Mouse (Mus musculus): ENCODE data around the gene Ebf1. TPM values are rescaled to one million over a fixed set of nuclear protein-coding genes. Genes with fewer than 3 reads are reported as not detected.

The Ebf1 gene
- polyA plus RNA-seq, 1 experiment from 2014 or later = 111 TPM

DNA sequence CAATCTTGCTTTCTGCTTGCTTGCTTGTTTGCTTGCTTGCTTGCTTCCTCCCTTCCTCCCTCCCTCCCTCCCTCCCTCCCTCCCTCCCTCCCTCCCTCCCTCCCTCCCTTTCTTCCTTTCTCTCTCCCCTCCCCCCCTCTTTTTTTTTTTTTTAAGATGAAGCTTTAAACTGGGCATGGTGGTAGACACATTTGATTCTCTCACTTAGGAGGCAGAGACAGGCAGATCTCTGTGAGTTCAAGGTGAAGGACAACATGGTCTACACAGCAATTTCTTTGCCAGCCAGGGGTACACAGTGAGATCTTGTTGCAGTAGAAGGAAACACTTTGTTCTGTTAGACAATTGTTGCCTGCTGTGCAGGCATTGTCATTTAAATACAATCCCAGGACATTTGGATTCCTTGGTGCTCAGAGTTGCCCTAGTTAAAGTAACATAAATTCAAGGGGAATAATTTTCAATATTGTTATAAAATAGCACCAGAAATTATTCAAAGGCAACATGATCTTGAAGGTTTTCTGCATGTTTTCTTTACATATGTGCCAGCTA is 92.0 kb downstream of the Ebf1 start:
- Histone ChIP-seq H3K9me3 (ENCODE audit: control insufficient read depth, low read length) (no peaks in the 10 kb centered on the region), H3K9ac (ENCODE audit: low read depth, low read length) (no peak overlapping the region), H3K27me3 (ENCODE audit: control insufficient read depth, insufficient read depth, low read length) (no peaks in the 10 kb centered on the region), H3K36me3 (ENCODE audit: control insufficient read depth, insufficient read depth, low read length) (no peaks in the 10 kb centered on the region), H3K4me1 (replicated peaks; ENCODE audit: control insufficient read depth, insufficient read depth, low read length) (0 out of 2 replicates have a peak, but pooled peaks cover 2% of the 10 kb centered on the region), H3K4me3 (ENCODE audit: low read depth, low read length) (no peak overlapping the region), H3K27ac (ENCODE audit: low read depth, low read length) (no peak overlapping the region), H3K4me2 (replicated peaks; ENCODE audit: low read depth, low read length) (no peak overlapping the region)
- DNase-seq (ENCODE audit: low spot score) = no peak
- ATAC-seq (ENCODE audit: low FRiP score) = no peak

DNA sequence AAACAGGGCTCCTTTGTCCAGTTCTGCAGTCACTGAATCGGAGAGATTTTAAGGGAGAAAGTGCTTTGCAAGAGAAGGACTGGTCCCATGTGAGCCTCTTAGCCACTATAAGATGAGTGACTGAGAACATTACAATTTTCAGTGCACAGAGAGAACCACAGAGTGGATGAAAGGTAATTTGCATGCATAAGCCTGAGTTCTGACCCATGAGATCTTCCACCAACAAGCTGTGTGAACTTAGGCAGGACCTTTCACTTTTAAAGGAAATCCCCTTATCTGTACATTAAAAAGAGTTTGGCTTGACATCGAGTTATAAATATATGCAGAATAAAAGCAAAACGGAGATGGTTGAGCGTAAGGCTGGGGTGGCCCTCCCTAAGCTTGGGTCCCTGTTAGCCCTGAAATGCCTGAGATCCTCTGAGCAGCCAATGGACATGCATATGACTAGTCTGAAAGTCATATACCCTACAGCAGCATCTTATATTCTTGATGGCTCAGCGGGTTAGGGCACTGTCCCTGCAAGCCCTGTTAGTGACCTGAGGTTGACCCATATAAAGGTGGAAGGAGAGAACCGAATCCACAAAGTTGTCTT is 92.8 kb downstream of the Ebf1 start:
- H3K4me2 ChIP-seq (replicated peaks; ENCODE audit: low read depth, low read length) = no peak overlapping the region

DNA sequence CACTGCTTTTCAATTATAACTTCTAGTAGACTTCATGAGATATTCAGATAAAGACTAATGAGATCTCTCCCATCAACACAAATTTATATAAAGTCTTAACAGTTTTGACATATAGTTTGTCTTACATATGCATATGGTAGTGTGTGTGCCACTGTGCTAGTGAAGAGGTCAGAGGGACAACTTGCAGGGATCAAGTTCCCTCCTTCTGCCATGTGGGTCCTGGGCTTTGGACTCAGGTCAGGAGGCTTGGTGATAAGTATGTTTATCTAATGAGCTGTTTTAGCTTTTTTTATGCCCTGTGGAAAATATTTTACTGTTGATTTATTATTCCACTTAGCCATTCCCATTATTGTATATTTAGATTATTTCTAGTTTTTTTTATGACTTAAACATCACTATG is 93.7 kb downstream of the Ebf1 start:
- H3K27me3 ChIP-seq (ENCODE audit: control insufficient read depth, insufficient read depth, low read length) = no peaks in the 10 kb centered on the region
- H3K4me1 ChIP-seq (replicated peaks; ENCODE audit: control insufficient read depth, insufficient read depth, low read length) = 0 out of 2 replicates have a peak, but pooled peaks cover 2% of the 10 kb centered on the region
- no peak for DNase-seq (ENCODE audit: low spot score)
- no peaks in the 10 kb centered on the region for H3K36me3 ChIP-seq (ENCODE audit: control insufficient read depth, insufficient read depth, low read length)
- no peak overlapping the region for H3K4me2 ChIP-seq (replicated peaks; ENCODE audit: low read depth, low read length)
- no peak overlapping the region for H3K9ac ChIP-seq (ENCODE audit: low read depth, low read length)
- ATAC-seq (ENCODE audit: low FRiP score) = no peak
- H3K9me3 ChIP-seq (ENCODE audit: control insufficient read depth, low read length) = no peaks in the 10 kb centered on the region
- H3K4me3 ChIP-seq (ENCODE audit: low read depth, low read length) = no peak overlapping the region
- H3K27ac ChIP-seq (ENCODE audit: low read depth, low read length) = no peak overlapping the region

More for the DNA sequence above, 92.8 kb downstream of the Ebf1 start:
- Histone ChIP-seq H3K4me1 (replicated peaks; ENCODE audit: control insufficient read depth, insufficient read depth, low read length) (0 out of 2 replicates have a peak, but pooled peaks cover 2% of the 10 kb centered on the region), H3K36me3 (ENCODE audit: control insufficient read depth, insufficient read depth, low read length) (no peaks in the 10 kb centered on the region), H3K9ac (ENCODE audit: low read depth, low read length) (no peak overlapping the region), H3K27me3 (ENCODE audit: control insufficient read depth, insufficient read depth, low read length) (no peaks in the 10 kb centered on the region), H3K9me3 (ENCODE audit: control insufficient read depth, low read length) (no peaks in the 10 kb centered on the region), H3K4me3 (ENCODE audit: low read depth, low read length) (no peak overlapping the region), H3K27ac (ENCODE audit: low read depth, low read length) (no peak overlapping the region)
- 80% methylated on average over 6 of the region's 6 CpGs for WGBS
- DNase-seq (ENCODE audit: low spot score) (no peak), ATAC-seq (ENCODE audit: low FRiP score) (no peak)

GRCm38 (mm10) chr11:44714188-44714587 is 97.1 kb downstream of the Ebf1 start:
- H3K36me3 ChIP-seq (ENCODE audit: control insufficient read depth, insufficient read depth, low read length) = no peaks in the 10 kb centered on the region
- no peaks in the 10 kb centered on the region for H3K27me3 ChIP-seq (ENCODE audit: control insufficient read depth, insufficient read depth, low read length)
- H3K4me1 ChIP-seq (replicated peaks; ENCODE audit: control insufficient read depth, insufficient read depth, low read length) = 0 out of 2 replicates have a peak, but pooled peaks cover 2% of the 10 kb centered on the region
- ATAC-seq (ENCODE audit: low FRiP score) (no peak), DNase-seq (ENCODE audit: low spot score) (no peak)
- no peak overlapping the region for H3K9ac ChIP-seq (ENCODE audit: low read depth, low read length)
- no peak overlapping the region for H3K4me2 ChIP-seq (replicated peaks; ENCODE audit: low read depth, low read length)
- WGBS = 93% methylated on average over 5 of the region's 5 CpGs
- no peaks in the 10 kb centered on the region for H3K9me3 ChIP-seq (ENCODE audit: control insufficient read depth, low read length)
- no peak overlapping the region for H3K27ac ChIP-seq (ENCODE audit: low read depth, low read length)
- H3K4me3 ChIP-seq (ENCODE audit: low read depth, low read length) = no peak overlapping the region

DNA sequence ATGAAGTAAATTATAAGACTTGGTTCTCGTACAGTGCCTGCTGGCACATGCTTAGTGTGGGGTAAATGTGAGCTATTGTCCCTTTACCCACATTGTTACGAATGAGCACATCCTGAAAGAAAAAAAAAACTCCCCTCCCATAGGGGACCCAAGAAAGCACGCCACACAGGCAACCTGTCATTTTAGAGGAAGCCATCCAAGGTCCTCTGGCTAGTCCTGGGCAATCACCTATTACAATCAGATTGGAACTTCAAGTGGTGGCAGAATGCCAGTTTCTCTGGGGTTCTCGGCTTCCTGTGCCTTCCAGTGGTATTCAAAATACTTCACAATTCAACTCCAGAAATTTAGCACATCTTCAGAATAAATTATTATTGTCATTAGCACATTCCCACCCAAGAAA is 98.7 kb downstream of the Ebf1 start:
- Histone ChIP-seq H3K4me2 (replicated peaks; ENCODE audit: low read depth, low read length) (no peak overlapping the region), H3K9me3 (ENCODE audit: control insufficient read depth, low read length) (no peaks in the 10 kb centered on the region), H3K27ac (ENCODE audit: low read depth, low read length) (no peak overlapping the region), H3K9ac (ENCODE audit: low read depth, low read length) (no peak overlapping the region), H3K36me3 (ENCODE audit: control insufficient read depth, insufficient read depth, low read length) (no peaks in the 10 kb centered on the region), H3K27me3 (ENCODE audit: control insufficient read depth, insufficient read depth, low read length) (no peaks in the 10 kb centered on the region), H3K4me3 (ENCODE audit: low read depth, low read length) (no peak overlapping the region), H3K4me1 (replicated peaks; ENCODE audit: control insufficient read depth, insufficient read depth, low read length) (0 out of 2 replicates have a peak, but pooled peaks cover 2% of the 10 kb centered on the region)
- no peak for ATAC-seq (ENCODE audit: low FRiP score)
- no peak for DNase-seq (ENCODE audit: low spot score)
- WGBS = 69% methylated on average over 4 of the region's 4 CpGs

GRCm38 (mm10) chr11:44716928-44717327 is 99.8 kb downstream of the Ebf1 start:
- DNase-seq (ENCODE audit: low spot score) (no peak), ATAC-seq (ENCODE audit: low FRiP score) (no peak)
- Histone ChIP-seq H3K36me3 (ENCODE audit: control insufficient read depth, insufficient read depth, low read length) (no peaks in the 10 kb centered on the region), H3K4me2 (replicated peaks; ENCODE audit: low read depth, low read length) (no peak overlapping the region), H3K9me3 (ENCODE audit: control insufficient read depth, low read length) (no peaks in the 10 kb centered on the region), H3K4me1 (replicated peaks; ENCODE audit: control insufficient read depth, insufficient read depth, low read length) (0 out of 2 replicates have a peak, but pooled peaks cover 2% of the 10 kb centered on the region), H3K27ac (ENCODE audit: low read depth, low read length) (no peak overlapping the region), H3K4me3 (ENCODE audit: low read depth, low read length) (no peak overlapping the region), H3K27me3 (ENCODE audit: control insufficient read depth, insufficient read depth, low read length) (no peaks in the 10 kb centered on the region), H3K9ac (ENCODE audit: low read depth, low read length) (no peak overlapping the region)
- 45% methylated on average over 6 of the region's 6 CpGs for whole genome bisulfite sequencing

- Histone ChIP-seq H3K9ac (ENCODE audit: low read depth, low read length) (no peak overlapping the region), H3K4me3 (ENCODE audit: low read depth, low read length) (no peak overlapping the region), H3K4me2 (replicated peaks; ENCODE audit: low read depth, low read length) (no peak overlapping the region), H3K4me1 (replicated peaks; ENCODE audit: control insufficient read depth, insufficient read depth, low read length) (0 out of 2 replicates have a peak, but pooled peaks cover 2% of the 10 kb centered on the region), H3K36me3 (ENCODE audit: control insufficient read depth, insufficient read depth, low read length) (no peaks in the 10 kb centered on the region), H3K27ac (ENCODE audit: low read depth, low read length) (no peak overlapping the region), H3K27me3 (ENCODE audit: control insufficient read depth, insufficient read depth, low read length) (no peaks in the 10 kb centered on the region), H3K9me3 (ENCODE audit: control insufficient read depth, low read length) (no peaks in the 10 kb centered on the region)
- ATAC-seq (ENCODE audit: low FRiP score) = no peak
- WGBS = 83% methylated on average over 7 of the region's 7 CpGs
- no peak for DNase-seq (ENCODE audit: low spot score)
Observed at GRCm38 (mm10) chr11:44717636-44718035, 100.5 kb downstream of the Ebf1 start.

DNA sequence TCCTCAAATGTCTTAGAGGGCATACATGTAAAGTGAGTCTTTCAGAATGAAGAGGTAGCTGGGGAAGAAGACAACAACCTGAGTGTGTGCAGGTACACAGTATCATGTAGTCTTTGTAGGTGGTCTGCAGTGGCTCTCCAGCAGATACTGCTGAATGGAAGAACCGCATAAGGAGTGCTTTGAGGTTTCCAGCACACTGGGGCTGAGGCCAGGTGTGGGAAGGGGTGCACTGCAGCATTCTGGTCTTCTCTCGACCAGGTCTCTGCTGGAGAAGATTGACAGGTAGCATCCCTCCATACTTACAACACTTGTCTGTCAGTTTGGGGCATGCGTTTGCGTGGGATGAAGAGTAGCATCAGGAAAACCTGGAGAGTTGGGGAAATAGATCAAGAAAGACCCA is 104.9 kb downstream of the Ebf1 start:
- H3K27me3 ChIP-seq (ENCODE audit: control insufficient read depth, insufficient read depth, low read length) = no peaks in the 10 kb centered on the region
- WGBS = 88% methylated on average over 4 of the region's 4 CpGs
- DNase-seq (ENCODE audit: low spot score) (no peak), ATAC-seq (ENCODE audit: low FRiP score) (no peak)
- no peaks in the 10 kb centered on the region for H3K4me1 ChIP-seq (replicated peaks; ENCODE audit: control insufficient read depth, insufficient read depth, low read length)
- H3K4me3 ChIP-seq (ENCODE audit: low read depth, low read length) = no peak overlapping the region
- no peaks in the 10 kb centered on the region for H3K9me3 ChIP-seq (ENCODE audit: control insufficient read depth, low read length)
- H3K36me3 ChIP-seq (ENCODE audit: control insufficient read depth, insufficient read depth, low read length) = no peaks in the 10 kb centered on the region
- H3K9ac ChIP-seq (ENCODE audit: low read depth, low read length) = no peak overlapping the region
- no peak overlapping the region for H3K27ac ChIP-seq (ENCODE audit: low read depth, low read length)
- H3K4me2 ChIP-seq (replicated peaks; ENCODE audit: low read depth, low read length) = no peak overlapping the region

- Histone ChIP-seq H3K27ac (ENCODE audit: low read depth, low read length) (no peak overlapping the region), H3K9ac (ENCODE audit: low read depth, low read length) (no peak overlapping the region), H3K9me3 (ENCODE audit: control insufficient read depth, low read length) (no peaks in the 10 kb centered on the region), H3K4me1 (replicated peaks; ENCODE audit: control insufficient read depth, insufficient read depth, low read length) (no peaks in the 10 kb centered on the region), H3K36me3 (ENCODE audit: control insufficient read depth, insufficient read depth, low read length) (no peaks in the 10 kb centered on the region), H3K4me2 (replicated peaks; ENCODE audit: low read depth, low read length) (no peak overlapping the region), H3K4me3 (ENCODE audit: low read depth, low read length) (no peak overlapping the region), H3K27me3 (ENCODE audit: control insufficient read depth, insufficient read depth, low read length) (no peaks in the 10 kb centered on the region)
- whole genome bisulfite sequencing = 89% methylated on average over 6 of the region's 6 CpGs
- ATAC-seq (ENCODE audit: low FRiP score) (no peak), DNase-seq (ENCODE audit: low spot score) (no peak)
Observed at GRCm38 (mm10) chr11:44723950-44724502, 106.9 kb downstream of the Ebf1 start.
